Mouse (Mus musculus) CD4-positive naive resting alpha-beta T cell, adult 57 days (primary cell): ENCODE results near the gene Klhl33. TPM values are rescaled to one million over a fixed set of nuclear protein-coding genes. Genes with fewer than 3 reads are reported as not detected.

ENCODE experiments used
- total RNA-seq: library from RNA; stranded (reverse); gene quantifications from one replicate; pipeline ENCODE4 v1.2.4, GENCODE M21; 2023

The Klhl33 gene
- not detected for total RNA-seq

GRCm38 (mm10) chr14:50897374-50897765, at the start of gene Klhl33:
TSS of gene Klhl33 (minus strand) at chr14:50897507.

GRCm38 (mm10) chr14:50943932-50944667, 46.8 kb upstream of the Klhl33 start, which contains the start of gene Gm49342:
TSS of gene Gm49342 (plus strand) at chr14:50944517.

GRCm38 (mm10) chr14:50930754-50931492, 33.6 kb upstream of the Klhl33 start, which contains the start of the genes Pip4p1 and Pnp:
TSS of gene Pip4p1 (minus strand) at chr14:50930856.
TSS of gene Pnp (plus strand) at chr14:50931082.

GRCm38 (mm10) chr14:50924281-50925064, 27.2 kb upstream of the Klhl33 start, which contains the start of the genes Osgep and Apex1:
TSS of gene Osgep (minus strand) at chr14:50924893.
TSS of gene Apex1 (plus strand) at chr14:50924968.

GRCm38 (mm10) chr14:50869889-50870804, 27.2 kb downstream of the Klhl33 start, which contains the start of gene Tep1:
TSS of gene Tep1 (minus strand) at chr14:50870560.

Other genes starting within 250 kb of the Klhl33 start
- not detected for gene Olfr747, start 204.3 kb downstream of the Klhl33 start, total RNA-seq
- not detected for gene Olfr748, start 190.1 kb downstream of the Klhl33 start, total RNA-seq
- not detected for gene Olfr749, start 152.4 kb downstream of the Klhl33 start, total RNA-seq
- gene Ttc5, start 112.0 kb downstream of the Klhl33 start, total RNA-seq, result 79.6 TPM
- gene Ccnb1ip1, start 89.8 kb downstream of the Klhl33 start, total RNA-seq, result not detected
- gene Parp2, start 89.7 kb downstream of the Klhl33 start, total RNA-seq, result 44.2 TPM
- gene Tep1, start 26.9 kb downstream of the Klhl33 start, total RNA-seq, result 34.1 TPM
- 40.7 TPM for gene Osgep, start 27.4 kb upstream of the Klhl33 start, total RNA-seq
- 49.0 TPM for gene Apex1, start 27.5 kb upstream of the Klhl33 start, total RNA-seq
- 104 TPM for gene Pip4p1, start 33.3 kb upstream of the Klhl33 start, total RNA-seq
- gene Pnp, start 33.6 kb upstream of the Klhl33 start, total RNA-seq, result 18.1 TPM
- gene Gm49342, start 47.0 kb upstream of the Klhl33 start, total RNA-seq, result 20.5 TPM
- gene Pnp2, start 58.5 kb upstream of the Klhl33 start, total RNA-seq, result 1.0 TPM
- not detected for gene Rnase10, start 110.2 kb upstream of the Klhl33 start, total RNA-seq
- gene Rnase9, start 144.4 kb upstream of the Klhl33 start, total RNA-seq, result not detected
- not detected for gene Rnase11, start 152.7 kb upstream of the Klhl33 start, total RNA-seq
- gene Rnase12, start 160.2 kb upstream of the Klhl33 start, total RNA-seq, result not detected
- not detected for gene Olfr750, start 176.9 kb upstream of the Klhl33 start, total RNA-seq
- gene Rnase4, start 193.6 kb upstream of the Klhl33 start, total RNA-seq, result 2.4 TPM
- gene Ang, start 193.6 kb upstream of the Klhl33 start, total RNA-seq, result 2.6 TPM
- not detected for gene Eddm3b, start 216.9 kb upstream of the Klhl33 start, total RNA-seq
- gene Rnase6, start 226.4 kb upstream of the Klhl33 start, total RNA-seq, result 3.4 TPM
- gene Rnase1, start 249.3 kb upstream of the Klhl33 start, total RNA-seq, result not detected